Mouse (Mus musculus): ENCODE results near the gene Man2a2.

Gene Man2a2

GRCm38 (mm10) chr7:80370649-80371040, 530 bp downstream of the Man2a2 start:
- DNase-seq (ENCODE audit: low read depth, low spot score), result peak; percentile 95

GRCm38 (mm10) chr7:80369967-80370431, 1.2 kb downstream of the Man2a2 start:
- no peak for DNase-seq (ENCODE audit: low read depth, low spot score)

GRCm38 (mm10) chr7:80369461-80369860, 1.7 kb downstream of the Man2a2 start:
- no peak for DNase-seq (ENCODE audit: low read depth, low spot score)

GRCm38 (mm10) chr7:80368635-80369421, 2.3 kb downstream of the Man2a2 start:
- DNase-seq (ENCODE audit: low read depth, low spot score), result peak; percentile 69

GRCm38 (mm10) chr7:80368009-80368408, 3.2 kb downstream of the Man2a2 start:
- DNase-seq (ENCODE audit: low read depth, low spot score), result no peak

GRCm38 (mm10) chr7:80367232-80367631, 3.9 kb downstream of the Man2a2 start:
- DNase-seq (ENCODE audit: low read depth, low spot score), result no peak

- DNase-seq (ENCODE audit: low read depth, low spot score), result no peak
These were observed 5.4 kb downstream of the Man2a2 start for GRCm38 (mm10) chr7:80365759-80366158.

GRCm38 (mm10) chr7:80360435-80360834, 10.7 kb downstream of the Man2a2 start:
- no peak for DNase-seq (ENCODE audit: low read depth, low spot score)

GRCm38 (mm10) chr7:80358039-80358438, 13.1 kb downstream of the Man2a2 start:
- no peak for DNase-seq (ENCODE audit: low read depth, low spot score)

GRCm38 (mm10) chr7:80357156-80357555, 14.0 kb downstream of the Man2a2 start:
- no peak for DNase-seq (ENCODE audit: low read depth, low spot score)

- no peak for DNase-seq (ENCODE audit: low read depth, low spot score)
These were observed 14.8 kb downstream of the Man2a2 start for GRCm38 (mm10) chr7:80356351-80356750.

GRCm38 (mm10) chr7:80352920-80353319, 18.3 kb downstream of the Man2a2 start:
- DNase-seq (ENCODE audit: low read depth, low spot score), result no peak

GRCm38 (mm10) chr7:80350808-80351207, 20.4 kb downstream of the Man2a2 start:
- DNase-seq (ENCODE audit: low read depth, low spot score), result no peak

GRCm38 (mm10) chr7:80347670-80348586, 23.2 kb downstream of the Man2a2 start:
- no peak for DNase-seq (ENCODE audit: low read depth, low spot score)

GRCm38 (mm10) chr7:80346830-80347229, 24.3 kb downstream of the Man2a2 start:
- no peak for DNase-seq (ENCODE audit: low read depth, low spot score)

GRCm38 (mm10) chr7:80346173-80346572, 25.0 kb downstream of the Man2a2 start:
- DNase-seq (ENCODE audit: low read depth, low spot score), result no peak

GRCm38 (mm10) chr7:80343270-80344018, 27.7 kb downstream of the Man2a2 start:
- no peak for DNase-seq (ENCODE audit: low read depth, low spot score)

GRCm38 (mm10) chr7:80342858-80343257, 28.3 kb downstream of the Man2a2 start, which contains the start of gene Hddc3:
Gene Hddc3 (plus strand): TSS chr7:80343104.
- peak; percentile 98 for DNase-seq (ENCODE audit: low read depth, low spot score)

- DNase-seq (ENCODE audit: low read depth, low spot score), result no peak
These were observed 29.4 kb downstream of the Man2a2 start for GRCm38 (mm10) chr7:80341793-80342192.

- peak; percentile 87 for DNase-seq (ENCODE audit: low read depth, low spot score)
These were observed 30.4 kb downstream of the Man2a2 start, which contains the start of gene Unc45a for GRCm38 (mm10) chr7:80340793-80341192. Gene Unc45a (minus strand): TSS chr7:80341005.

GRCm38 (mm10) chr7:80339793-80340628, 31.2 kb downstream of the Man2a2 start:
- DNase-seq (ENCODE audit: low read depth, low spot score), result peak; percentile 99

Data from ZHBTc4 (cell line).